Mouse (Mus musculus): ENCODE results near the gene Mipol1. TPM values are rescaled to one million over a fixed set of nuclear protein-coding genes. Genes with fewer than 3 reads are reported as not detected.

Gene Mipol1
- polyA plus RNA-seq, 1 experiment from 2014 or later: 10.7 TPM

DNA sequence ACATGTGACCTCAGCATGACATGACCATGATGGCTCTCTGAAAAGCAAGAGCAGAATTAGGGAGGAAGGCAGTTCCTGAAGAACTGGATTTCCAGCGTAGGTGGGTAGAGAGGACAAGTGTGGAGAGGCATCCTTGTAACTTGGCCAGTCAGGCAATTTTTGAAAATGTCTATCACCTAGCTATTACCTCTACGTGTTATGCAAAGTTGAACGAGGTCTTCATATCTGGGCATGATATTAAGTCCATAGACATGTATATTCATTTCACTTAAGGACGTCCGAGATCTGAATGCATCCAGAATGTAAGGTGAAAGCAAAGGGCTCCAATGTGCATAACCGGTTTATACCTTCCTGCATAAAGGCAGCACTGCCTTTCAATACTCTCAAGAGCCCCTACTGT, 310.9 kb downstream of the Mipol1 start:
- peaks cover 11% of the 10 kb centered on the region; the same call in 1 of the 2 replicates for H3K36me3 ChIP-seq (ENCODE audit: insufficient read depth)
- no peaks in the 10 kb centered on the region for H3K4me1 ChIP-seq (ENCODE audit: insufficient read depth)
- peak overlapping the region; percentile 80 for H3K9ac ChIP-seq
- no peak for TF ChIP-seq CTCF (IDR thresholded peaks at IDR 0.05; ENCODE audit: low read depth)
- H3K9me3 ChIP-seq (ENCODE audit: low read depth, low read length): no peaks in the 10 kb centered on the region
- H3K27ac ChIP-seq (ENCODE audit: low read depth): peak overlapping the region; percentile 37; the same call in 1 of the 2 replicates
- H3K4me2 ChIP-seq: peak overlapping the region; percentile 57
- H3K27me3 ChIP-seq (ENCODE audit: insufficient read depth, low read length): peaks cover 74% of the 10 kb centered on the region
- DNase-seq (peak; percentile 45), ATAC-seq (ENCODE audit: insufficient read depth) (no peak)
- WGBS: 7% methylated on average over 6 of the region's 6 CpGs
- H3K4me3 ChIP-seq (ENCODE audit: low read depth, low read length): peak overlapping the region; percentile 58

DNA sequence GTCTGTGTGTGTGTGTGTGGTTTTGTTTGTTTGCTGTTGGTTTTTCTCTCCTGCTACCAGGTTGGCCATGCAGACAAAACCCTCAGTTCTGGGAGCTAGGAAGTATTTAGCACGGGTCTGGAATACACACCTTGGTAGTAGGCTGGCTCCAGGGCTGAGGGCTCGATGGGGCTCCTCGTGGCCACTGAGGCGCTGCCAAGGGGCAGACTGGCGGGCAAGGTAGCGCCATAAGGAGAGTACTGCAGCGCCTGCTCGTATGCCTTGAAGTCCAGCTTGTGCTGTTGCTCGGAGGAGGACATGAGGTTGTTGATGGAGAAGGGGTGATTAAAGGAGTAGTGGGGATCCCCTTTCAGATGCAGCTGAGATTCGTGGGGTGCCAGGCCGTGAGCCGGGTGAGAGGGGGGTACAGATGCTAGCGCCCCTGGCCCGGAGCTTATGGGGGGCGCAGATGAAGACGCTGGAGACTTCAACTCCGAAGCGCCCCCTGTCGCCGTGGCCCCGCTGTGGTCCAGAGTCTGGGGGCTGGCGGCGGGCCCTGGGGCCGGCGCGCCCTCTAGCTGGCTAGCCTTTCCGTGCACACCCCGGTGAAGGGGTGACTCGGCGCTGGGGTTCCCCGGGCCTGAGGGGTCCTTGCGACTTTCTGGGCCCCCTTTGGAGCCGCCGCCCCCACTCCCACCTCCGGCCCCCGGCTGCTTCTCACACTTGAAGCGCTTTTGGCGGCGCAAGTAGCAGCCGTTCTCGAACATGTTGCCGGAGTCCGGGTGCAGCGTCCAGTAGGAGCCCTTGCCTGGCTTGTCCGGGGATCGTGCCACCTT, 311.9 kb downstream of the Mipol1 start:
- 0 out of 2 replicates have a peak, but pooled peaks have one; percentile 15 for ATAC-seq (ENCODE audit: insufficient read depth)
- peak; percentile 64 for DNase-seq
- peak overlapping the region; percentile 80 for H3K9ac ChIP-seq
- H3K27ac ChIP-seq (ENCODE audit: low read depth): peak overlapping the region; percentile 68
- H3K27me3 ChIP-seq (ENCODE audit: insufficient read depth, low read length): peaks cover 75% of the 10 kb centered on the region
- peak overlapping the region; percentile 58 for H3K4me3 ChIP-seq (ENCODE audit: low read depth, low read length)
- peaks cover 11% of the 10 kb centered on the region; the same call in 1 of the 2 replicates for H3K36me3 ChIP-seq (ENCODE audit: insufficient read depth)
- TF ChIP-seq CTCF (IDR thresholded peaks at IDR 0.05; ENCODE audit: low read depth): peak; percentile 42
- H3K9me3 ChIP-seq (ENCODE audit: low read depth, low read length): no peaks in the 10 kb centered on the region
- H3K4me1 ChIP-seq (ENCODE audit: insufficient read depth): no peaks in the 10 kb centered on the region
- peak overlapping the region; percentile 57 for H3K4me2 ChIP-seq
- WGBS: under 1% methylated on average over 42 of the region's 46 CpGs

DNA sequence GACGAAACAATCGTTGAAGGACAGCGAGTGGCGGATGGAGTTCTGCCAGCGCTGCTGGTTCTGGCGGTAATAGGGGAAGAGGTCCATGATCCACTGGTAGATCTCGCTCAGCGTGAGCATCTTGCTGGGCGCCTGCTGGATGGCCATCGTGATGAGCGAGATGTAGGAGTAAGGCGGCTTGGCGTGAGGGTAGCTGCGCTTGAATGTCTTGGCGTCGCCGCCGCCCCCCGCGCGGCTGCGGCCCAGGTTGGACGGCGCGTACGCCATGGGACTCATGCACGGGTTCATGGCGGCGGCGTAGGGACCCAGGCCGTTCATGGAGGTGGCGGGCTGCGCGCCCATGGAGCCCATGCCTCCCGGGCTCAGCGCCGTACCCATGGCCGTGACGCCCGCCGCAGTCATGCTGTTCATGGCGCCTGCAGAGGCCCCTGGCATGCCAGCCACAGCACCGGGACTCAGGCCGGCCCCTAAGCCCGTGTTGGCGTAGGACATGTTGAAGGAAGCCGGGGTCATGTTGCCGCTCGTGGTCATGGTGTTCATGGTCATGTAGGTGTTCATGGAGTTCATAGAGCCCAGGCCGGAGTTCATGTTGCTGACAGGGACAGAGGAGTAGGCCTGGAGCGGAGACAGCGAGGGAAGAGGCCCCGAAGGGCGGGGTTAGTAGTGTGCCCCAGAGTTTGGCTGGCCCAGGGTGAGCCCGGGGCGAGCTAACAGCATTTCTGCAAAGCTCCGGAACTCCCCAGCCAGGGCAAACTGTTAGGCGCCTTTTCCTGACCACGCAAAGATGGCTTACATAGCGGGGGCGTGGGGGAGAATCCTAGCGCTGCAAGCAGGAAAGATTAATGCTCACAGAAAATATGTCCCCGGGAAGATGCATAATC, 312.8 kb downstream of the Mipol1 start:
- 1% methylated on average over 63 of the region's 63 CpGs for WGBS
- peaks cover 11% of the 10 kb centered on the region; the same call in 1 of the 2 replicates for H3K36me3 ChIP-seq (ENCODE audit: insufficient read depth)
- DNase-seq (no peak), ATAC-seq (ENCODE audit: insufficient read depth) (no peak)
- H3K27me3 ChIP-seq (ENCODE audit: insufficient read depth, low read length): peaks cover 76% of the 10 kb centered on the region
- no peaks in the 10 kb centered on the region for H3K4me1 ChIP-seq (ENCODE audit: insufficient read depth)
- peak overlapping the region; percentile 68 for H3K27ac ChIP-seq (ENCODE audit: low read depth)
- peak overlapping the region; percentile 80 for H3K9ac ChIP-seq
- H3K4me2 ChIP-seq: peak overlapping the region; percentile 57
- H3K9me3 ChIP-seq (ENCODE audit: low read depth, low read length): no peaks in the 10 kb centered on the region
- peak overlapping the region; percentile 58 for H3K4me3 ChIP-seq (ENCODE audit: low read depth, low read length)
- TF ChIP-seq CTCF (IDR thresholded peaks at IDR 0.05; ENCODE audit: low read depth): no peak

DNA sequence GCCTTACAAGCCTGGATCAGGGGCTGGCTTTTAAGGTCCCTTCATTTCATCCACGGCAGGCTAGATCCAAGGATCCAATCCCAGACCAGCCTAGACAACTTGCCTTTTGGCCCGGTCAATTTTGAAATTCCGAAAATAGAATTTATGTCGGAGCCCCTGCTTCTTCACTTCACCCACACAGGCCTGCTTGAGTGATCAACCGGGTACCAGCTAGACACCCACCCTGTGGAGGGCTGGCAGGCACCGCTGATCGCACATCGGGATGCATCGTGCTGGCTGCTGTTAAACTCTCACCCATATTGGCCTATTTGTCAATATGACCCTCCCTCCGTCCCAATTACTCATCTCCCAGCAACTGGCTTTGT, 313.4 kb downstream of the Mipol1 start:
- peaks cover 11% of the 10 kb centered on the region; the same call in 1 of the 2 replicates for H3K36me3 ChIP-seq (ENCODE audit: insufficient read depth)
- peak overlapping the region; percentile 57 for H3K4me2 ChIP-seq
- no peak for TF ChIP-seq CTCF (IDR thresholded peaks at IDR 0.05; ENCODE audit: low read depth)
- no peaks in the 10 kb centered on the region for H3K4me1 ChIP-seq (ENCODE audit: insufficient read depth)
- WGBS: 4% methylated on average over 10 of the region's 10 CpGs
- H3K9me3 ChIP-seq (ENCODE audit: low read depth, low read length): no peaks in the 10 kb centered on the region
- H3K9ac ChIP-seq: peak overlapping the region; percentile 80
- H3K4me3 ChIP-seq (ENCODE audit: low read depth, low read length): peak overlapping the region; percentile 58
- DNase-seq: peak; percentile 35
- peak overlapping the region; percentile 68 for H3K27ac ChIP-seq (ENCODE audit: low read depth)
- ATAC-seq (ENCODE audit: insufficient read depth): no peak
- H3K27me3 ChIP-seq (ENCODE audit: insufficient read depth, low read length): peaks cover 78% of the 10 kb centered on the region

DNA sequence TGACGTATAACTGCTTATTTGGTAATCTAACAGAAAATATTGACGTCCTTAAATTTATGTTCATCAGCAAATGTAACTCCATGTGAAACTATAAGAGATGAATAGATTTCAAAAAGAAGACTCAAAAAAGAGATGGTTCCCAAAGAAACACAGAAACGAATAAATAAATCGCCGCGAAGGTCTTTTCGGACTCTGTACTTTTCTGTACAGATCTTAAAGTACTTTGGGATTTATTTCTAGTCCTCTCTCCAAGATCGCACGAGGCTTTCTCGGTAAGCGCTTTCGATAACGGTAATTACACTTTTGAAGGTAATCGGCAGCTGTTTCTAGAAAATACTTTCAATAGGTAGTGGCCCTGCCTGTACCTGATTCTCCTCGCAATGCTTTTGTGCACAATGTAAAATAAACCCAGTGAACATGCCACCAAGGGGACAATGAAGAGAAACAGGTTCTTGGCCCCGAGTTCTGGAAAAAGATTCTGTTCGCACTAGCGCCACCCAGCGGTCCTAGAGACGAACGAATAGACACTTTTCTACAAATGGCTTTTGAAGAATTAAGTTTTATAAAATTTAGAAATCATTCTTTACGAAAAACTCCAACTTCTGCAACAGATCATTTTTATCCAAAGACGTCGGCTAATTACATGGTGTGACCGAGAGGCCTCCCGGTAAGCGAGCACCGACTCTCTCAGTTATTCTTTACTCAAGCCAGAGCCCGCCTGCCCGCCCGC, 314.6 kb downstream of the Mipol1 start:
- peak overlapping the region; percentile 80 for H3K9ac ChIP-seq
- ATAC-seq (ENCODE audit: insufficient read depth): no peak
- H3K4me2 ChIP-seq: peak overlapping the region; percentile 75
- peak; percentile 65 for TF ChIP-seq CTCF (IDR thresholded peaks at IDR 0.05; ENCODE audit: low read depth)
- peaks cover 11% of the 10 kb centered on the region; the same call in 1 of the 2 replicates for H3K36me3 ChIP-seq (ENCODE audit: insufficient read depth)
- peak; percentile 89 for DNase-seq
- H3K4me3 ChIP-seq (ENCODE audit: low read depth, low read length): peak overlapping the region; percentile 58
- H3K27me3 ChIP-seq (ENCODE audit: insufficient read depth, low read length): peaks cover 84% of the 10 kb centered on the region
- no peaks in the 10 kb centered on the region for H3K9me3 ChIP-seq (ENCODE audit: low read depth, low read length)
- 1% methylated on average over 31 of the region's 31 CpGs for WGBS
- H3K27ac ChIP-seq (ENCODE audit: low read depth): peak overlapping the region; percentile 97
- H3K4me1 ChIP-seq (ENCODE audit: insufficient read depth): peaks cover 1% of the 10 kb centered on the region; the same call in 1 of the 2 replicates

Measured in lung, embryonic 14.5 days (tissue).